Mouse (Mus musculus): ENCODE measurements around the gene Kdm2a. TPM values are rescaled to one million over a fixed set of nuclear protein-coding genes. Genes with fewer than 3 reads are reported as not detected.

The Kdm2a gene
- total and polyA plus RNA-seq, 3 experiments: 17.3 to 51.9 (median 23.1) TPM

DNA sequence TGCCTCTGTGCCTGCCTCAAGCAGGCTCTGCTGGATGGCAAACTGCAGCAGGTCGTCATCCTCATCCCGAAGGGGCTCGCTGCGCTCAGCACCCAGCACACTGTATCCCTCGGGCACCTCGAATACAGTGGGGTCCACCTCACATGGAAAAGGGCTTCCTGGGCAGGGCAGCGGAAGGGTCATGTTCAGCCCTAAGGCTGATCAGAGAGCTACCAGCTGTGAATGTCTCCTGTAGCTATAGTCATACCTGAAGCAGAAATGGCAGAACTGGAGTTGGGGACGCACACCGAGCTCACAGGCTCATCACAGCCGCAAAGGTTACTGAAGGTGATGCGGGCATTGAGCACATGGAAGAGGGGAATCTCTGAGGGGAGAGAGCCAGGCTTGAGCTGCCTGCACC, 127.1 kb downstream of the Kdm2a start:
- Histone ChIP-seq H3K4me1 (ENCODE audit: control insufficient read depth in 1 of 2, insufficient read depth in 2 of 2) (no peaks in the 10 kb centered on the region), H3K27ac (ENCODE audit: insufficient read depth, low read depth) (no peak overlapping the region), H3K79me2 (replicated peaks; ENCODE audit: control insufficient read depth, extremely low read depth, insufficient read depth, poor library complexity, severe bottlenecking) (no peaks in the 10 kb centered on the region), H3K9me3 (replicated peaks; ENCODE audit: low read length) (peaks cover 2% of the 10 kb centered on the region), H3K36me3 (replicated peaks in 1 of 2; ENCODE audit: control insufficient read depth in 1 of 2, insufficient read depth in 1 of 2, low read length in 1 of 2) (peaks cover 58 to 76% of the 10 kb centered on the region in 2 experiments), H3K4me3 (replicated peaks in 1 of 3; ENCODE audit: low read depth in 2 of 3, low read length in 2 of 3, poor library complexity in 1 of 3) (no peak overlapping the region), H3K9ac (ENCODE audit: insufficient read depth, low read depth) (no peak overlapping the region), H3K4me2 (ENCODE audit: insufficient read depth, low read depth, poor library complexity, severe bottlenecking) (no peak overlapping the region), H3K27me3 (replicated peaks) (no peaks in the 10 kb centered on the region)
- no peak for DNase-seq (ENCODE audit: extremely low read depth)
- in situ Hi-C loops (cut with MboI; ENCODE audit: low pct_ligation_motif_present, low pct_unique_long_range_greater_than_20kb, low sequenced_read_pairs): no loop called here
- TF ChIP-seq SMC3 (IDR thresholded peaks at IDR 0.05; ENCODE audit: low read depth, low read length) (no peak), ETS1 (conservative IDR thresholded peaks at IDR 0.05; ENCODE audit: low read depth, low read length) (no peak), MAZ (IDR thresholded peaks at IDR 0.05; ENCODE audit: low read depth, low read length) (no peak)
- dilution Hi-C loops (cut with MboI; ENCODE audit: extremely low pct_ligation_motif_present, extremely low pct_unique_long_range_greater_than_20kb, low sequenced_read_pairs): no loop called here

DNA sequence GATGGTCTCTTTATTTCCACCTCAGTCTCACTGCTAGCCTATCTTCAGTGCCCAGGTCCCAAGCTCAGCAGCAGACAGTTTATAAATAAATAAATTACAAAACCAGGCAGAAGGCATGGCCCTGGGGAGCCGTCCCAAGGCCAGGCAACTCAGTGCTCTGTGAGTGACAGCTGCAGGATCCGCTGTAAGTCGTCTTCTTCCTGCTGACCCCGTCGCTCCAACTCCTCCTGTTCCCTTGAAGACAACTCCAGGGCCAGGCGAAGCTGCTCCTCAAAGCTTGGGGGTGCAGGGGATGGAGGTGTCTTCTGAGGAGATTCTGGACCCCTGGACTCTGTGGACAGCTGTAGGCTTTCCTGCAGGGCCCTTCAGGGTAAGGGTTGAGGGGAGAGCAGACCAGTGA, 127.9 kb downstream of the Kdm2a start:
- Histone ChIP-seq H3K4me2 (ENCODE audit: insufficient read depth, low read depth, poor library complexity, severe bottlenecking) (no peak overlapping the region), H3K4me1 (ENCODE audit: control insufficient read depth in 1 of 2, insufficient read depth in 2 of 2) (no peaks in the 10 kb centered on the region), H3K27me3 (replicated peaks) (no peaks in the 10 kb centered on the region), H3K27ac (ENCODE audit: insufficient read depth, low read depth) (no peak overlapping the region), H3K79me2 (replicated peaks; ENCODE audit: control insufficient read depth, extremely low read depth, insufficient read depth, poor library complexity, severe bottlenecking) (no peaks in the 10 kb centered on the region), H3K9ac (ENCODE audit: insufficient read depth, low read depth) (no peak overlapping the region), H3K9me3 (replicated peaks; ENCODE audit: low read length) (no peaks in the 10 kb centered on the region), H3K36me3 (replicated peaks in 1 of 2; ENCODE audit: control insufficient read depth in 1 of 2, insufficient read depth in 1 of 2, low read length in 1 of 2) (peaks cover 65 to 79% of the 10 kb centered on the region in 2 experiments), H3K4me3 (replicated peaks in 1 of 3; ENCODE audit: low read depth in 2 of 3, low read length in 2 of 3, poor library complexity in 1 of 3) (no peak overlapping the region)
- DNase-seq (ENCODE audit: extremely low read depth): no peak
- in situ Hi-C loops (cut with MboI; ENCODE audit: low pct_ligation_motif_present, low pct_unique_long_range_greater_than_20kb, low sequenced_read_pairs) (no loop called here), dilution Hi-C loops (cut with MboI; ENCODE audit: extremely low pct_ligation_motif_present, extremely low pct_unique_long_range_greater_than_20kb, low sequenced_read_pairs) (no loop called here)
- TF ChIP-seq POLR2A (IDR thresholded peaks at IDR 0.05; ENCODE audit: low read depth, low read length): no peak; the same call in 1 of the 2 replicates
- no peak for TF ChIP-seq POLR2AphosphoS2 (IDR thresholded peaks at IDR 0.05; ENCODE audit: low read depth, low read length)

- in situ Hi-C loops (cut with MboI; ENCODE audit: low pct_ligation_motif_present, low pct_unique_long_range_greater_than_20kb, low sequenced_read_pairs): no loop called here
- Histone ChIP-seq H3K36me3 (replicated peaks in 1 of 2; ENCODE audit: control insufficient read depth in 1 of 2, insufficient read depth in 1 of 2, low read length in 1 of 2) (peaks cover 77 to 93% of the 10 kb centered on the region in 2 experiments), H3K4me1 (ENCODE audit: control insufficient read depth in 1 of 2, insufficient read depth in 2 of 2) (peaks cover 0 to 3% of the 10 kb centered on the region in 2 experiments; a peak in 1 of 4 replicates), H3K27ac (ENCODE audit: insufficient read depth, low read depth) (no peak within 1 kb of the TSS), H3K4me2 (ENCODE audit: insufficient read depth, low read depth, poor library complexity, severe bottlenecking) (no peak within 1 kb of the TSS), H3K27me3 (replicated peaks) (no peaks in the 10 kb centered on the region), H3K9me3 (replicated peaks; ENCODE audit: low read length) (no peaks in the 10 kb centered on the region), H3K79me2 (replicated peaks; ENCODE audit: control insufficient read depth, extremely low read depth, insufficient read depth, poor library complexity, severe bottlenecking) (no peaks in the 10 kb centered on the region), H3K4me3 (replicated peaks in 1 of 3; ENCODE audit: low read depth in 2 of 3, low read length in 2 of 3, poor library complexity in 1 of 3) (no peak within 1 kb of the TSS), H3K9ac (ENCODE audit: insufficient read depth, low read depth) (no peak within 1 kb of the TSS)
- dilution Hi-C loops (cut with MboI; ENCODE audit: extremely low pct_ligation_motif_present, extremely low pct_unique_long_range_greater_than_20kb, low sequenced_read_pairs): no loop called here
- DNase-seq (ENCODE audit: extremely low read depth): no peak
- TF ChIP-seq TBP (conservative IDR thresholded peaks at IDR 0.05; ENCODE audit: low read depth, low read length): no peak
Measured at GRCm38 (mm10) chr19:4268566-4269361, 129.3 kb downstream of the Kdm2a start, which contains the start of gene Ssh3. Gene Ssh3, minus strand, starts transcription at chr19:4269180.
